Mouse (Mus musculus) CD4-positive helper T cell, adult 2 months (primary cell): ENCODE measurements around the gene Krt83.
"Not testable (repeated sequence)": the region's sequence is repeated elsewhere in the genome, so short reads cannot be mapped to it uniquely, and the experiment has no call there.

Experiments
- DNase-seq: peaks from one replicate; pipeline ENCODE4 v3.0.0-alpha.2; 2012; ENCODE audit warnings: low read depth, missing footprints, low spot score

Gene Krt83

DNA sequence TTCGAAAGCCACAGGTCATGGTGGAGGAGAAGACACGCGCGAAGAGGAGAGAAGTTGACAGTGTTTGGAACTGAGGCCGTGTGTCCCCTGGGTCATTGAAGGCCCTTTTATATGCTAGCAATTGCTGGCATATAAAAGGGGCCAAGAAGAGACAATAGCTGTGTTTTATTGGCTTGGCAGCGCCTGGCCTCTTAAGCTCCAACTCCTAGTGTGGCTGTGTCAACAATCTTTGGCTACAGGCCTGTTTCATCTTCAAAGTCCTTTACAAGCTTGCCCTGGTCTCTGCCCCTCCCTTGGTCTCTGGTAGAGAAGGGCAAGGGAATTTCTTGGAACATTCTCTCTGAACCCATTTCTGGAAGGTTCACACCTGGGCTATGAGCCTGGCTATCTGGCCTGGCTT lies at the start of gene Krt83:
Krt83 (minus strand) TSS at position 82 of the 400 bp plus-strand sequence.
- DNase-seq, result no peak

DNA sequence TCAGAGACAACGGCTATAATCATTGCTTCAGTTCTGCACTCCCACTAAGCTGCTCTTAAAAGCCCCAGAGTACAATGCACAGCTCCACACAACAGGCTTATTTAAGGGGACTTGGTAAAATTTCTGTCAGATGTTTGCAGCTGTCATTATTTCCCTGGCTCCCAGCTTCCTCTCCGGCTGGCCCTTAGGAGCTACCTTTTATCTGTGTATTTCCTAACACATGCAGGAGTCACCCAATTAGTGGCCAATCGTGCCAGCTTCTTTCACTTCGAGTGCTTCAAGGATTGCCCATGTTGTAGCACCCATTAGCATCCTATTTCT lies 47.2 kb upstream of the Krt83 start:
- no peak for DNase-seq

DNA sequence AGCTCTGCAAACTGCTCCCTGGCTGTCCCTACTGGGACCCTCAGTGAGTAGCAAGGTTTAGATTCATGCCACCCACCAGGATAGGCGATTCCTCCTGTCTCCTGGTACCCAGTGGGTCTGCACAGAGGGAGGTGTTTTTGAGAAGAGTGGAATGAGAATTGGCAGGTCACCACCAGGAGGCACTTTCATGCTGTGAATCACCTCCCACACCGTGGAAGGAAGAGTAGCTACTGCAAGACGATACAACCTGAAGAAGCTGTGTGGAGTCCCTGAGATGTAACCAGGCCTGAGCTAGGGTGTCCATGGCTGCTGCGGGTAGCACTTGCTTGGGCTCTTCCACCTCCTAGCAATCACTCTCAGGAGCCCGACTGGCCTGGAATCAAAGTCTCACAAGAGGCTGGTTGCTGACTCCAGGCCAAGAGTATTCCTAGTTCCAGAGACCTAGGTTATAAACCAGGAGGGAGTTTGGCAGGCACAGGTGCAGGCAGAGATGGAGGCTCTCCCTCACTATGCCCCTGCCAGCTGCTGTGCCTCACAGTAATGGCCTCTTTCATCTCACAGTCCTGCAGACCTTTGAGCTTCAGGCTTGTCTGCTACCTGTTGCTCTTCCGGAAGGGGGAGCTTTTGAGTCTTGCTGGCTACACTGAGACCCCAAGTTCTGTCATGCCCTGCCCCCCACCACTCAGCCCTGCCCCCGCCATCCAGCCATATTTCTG lies 46.7 kb upstream of the Krt83 start:
- no peak for DNase-seq

DNA sequence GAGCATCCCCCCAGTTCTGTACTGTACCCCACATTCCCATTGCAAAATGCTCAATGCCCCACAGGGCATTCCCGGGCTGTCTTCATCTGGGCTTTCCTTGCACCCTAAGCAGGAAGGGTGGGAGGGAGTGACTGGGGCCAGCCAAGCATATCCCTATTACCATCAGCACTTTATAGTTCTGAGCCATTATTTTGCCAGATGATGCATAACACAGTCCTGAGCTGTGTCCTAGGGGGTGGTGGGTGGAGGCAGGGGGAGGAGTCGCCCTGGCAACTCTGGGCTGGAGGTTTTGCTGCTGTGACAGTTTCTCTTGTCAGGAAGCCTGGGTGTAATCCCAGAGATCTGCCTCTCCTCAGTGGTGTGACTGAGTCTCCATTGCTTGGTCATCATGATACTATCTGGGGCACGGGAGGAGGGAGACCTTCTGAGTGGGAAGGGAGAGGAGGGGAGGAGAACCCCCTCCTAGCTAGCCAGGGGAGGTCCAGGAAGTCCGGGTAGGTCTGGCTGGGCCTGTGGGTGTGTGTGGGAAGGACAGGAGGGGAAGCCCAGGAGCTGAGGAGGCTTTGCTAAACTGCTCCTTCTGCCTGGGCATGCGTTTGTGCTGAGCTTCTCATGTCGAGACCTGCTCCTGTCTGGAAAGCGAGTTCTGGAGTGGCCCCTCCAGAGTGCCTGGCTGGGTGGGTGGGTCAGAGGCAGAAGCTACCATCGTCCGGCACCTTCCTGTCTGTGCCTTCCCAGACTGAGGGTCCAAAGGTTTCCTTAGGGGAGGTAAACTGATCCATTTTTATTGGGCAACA lies 44.9 kb upstream of the Krt83 start:
- no peak for DNase-seq

DNA sequence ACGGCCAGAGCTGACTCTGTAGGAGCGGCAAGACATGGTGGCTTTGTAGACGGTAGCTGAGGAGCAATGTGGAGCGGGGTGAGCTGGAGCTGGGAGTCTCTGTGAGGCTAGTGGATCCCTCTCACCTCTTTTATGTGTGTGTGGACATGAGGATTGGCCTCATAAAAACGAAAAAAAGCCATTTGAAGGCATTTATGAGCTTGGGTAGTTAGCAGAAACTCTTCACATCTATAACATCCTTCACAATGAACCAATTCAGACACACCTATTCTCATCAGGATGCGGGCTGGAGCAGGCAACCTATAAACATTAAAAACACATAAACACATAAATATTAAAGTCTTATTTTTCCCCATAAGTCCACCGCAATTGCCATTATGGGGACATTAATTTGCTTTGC lies 41.4 kb upstream of the Krt83 start, which contains the start of gene Krt84:
Krt84 (minus strand) TSS at position 101 of the 400 bp plus-strand sequence.
- no peak for DNase-seq

GRCm38 (mm10) chr15:101522556-101523232 lies 31.4 kb upstream of the Krt83 start:
- DNase-seq, result no peak

DNA sequence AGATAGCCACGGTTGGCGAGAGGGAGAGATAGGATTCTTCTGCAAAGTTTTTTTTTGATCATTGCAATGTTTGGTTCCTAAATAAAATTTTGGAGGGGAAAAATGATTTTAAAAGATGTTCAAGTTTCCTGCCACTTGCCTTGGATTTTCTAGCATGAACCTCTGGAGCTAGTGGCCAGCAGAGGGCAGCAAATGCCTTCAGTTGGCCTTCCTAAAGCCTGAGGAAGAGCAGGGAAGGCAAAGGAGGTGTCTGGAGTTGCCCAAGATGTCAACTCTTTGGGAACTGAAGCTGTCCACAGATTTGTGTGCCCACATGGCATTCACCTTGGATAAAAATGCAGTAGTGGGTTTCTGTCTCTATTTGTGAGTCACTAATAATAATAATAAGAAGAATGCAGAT lies 28.5 kb upstream of the Krt83 start:
- peak; percentile 37 for DNase-seq

DNA sequence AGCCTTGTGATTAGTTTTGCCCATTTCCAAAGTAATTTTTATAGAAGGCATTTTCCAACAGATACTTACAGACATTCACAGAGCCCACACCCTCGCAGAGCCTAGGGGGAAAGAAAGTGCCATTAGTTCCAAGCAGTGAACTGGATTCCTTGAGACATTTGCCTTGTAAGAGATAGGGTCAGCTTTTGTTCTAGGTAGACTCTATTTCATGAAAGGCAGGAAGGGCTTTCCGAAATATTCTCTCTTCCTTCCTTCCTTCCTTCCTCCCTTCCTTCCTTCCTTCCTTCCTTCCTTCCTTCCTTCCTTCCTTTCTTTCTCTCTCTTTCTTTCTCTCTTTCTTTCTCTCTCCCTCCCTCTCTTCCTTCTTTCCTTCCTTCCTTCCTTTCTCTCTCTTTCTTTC lies 25.8 kb upstream of the Krt83 start, which contains the start of gene Gm49425:
Gm49425 (minus strand) TSS at position 101 of the 400 bp plus-strand sequence.
- DNase-seq, result not testable (repeated sequence)

GRCm38 (mm10) chr15:101508247-101508646 lies 16.9 kb upstream of the Krt83 start:
- no peak for DNase-seq

GRCm38 (mm10) chr15:101506896-101507758 lies 15.8 kb upstream of the Krt83 start:
- no peak for DNase-seq

DNA sequence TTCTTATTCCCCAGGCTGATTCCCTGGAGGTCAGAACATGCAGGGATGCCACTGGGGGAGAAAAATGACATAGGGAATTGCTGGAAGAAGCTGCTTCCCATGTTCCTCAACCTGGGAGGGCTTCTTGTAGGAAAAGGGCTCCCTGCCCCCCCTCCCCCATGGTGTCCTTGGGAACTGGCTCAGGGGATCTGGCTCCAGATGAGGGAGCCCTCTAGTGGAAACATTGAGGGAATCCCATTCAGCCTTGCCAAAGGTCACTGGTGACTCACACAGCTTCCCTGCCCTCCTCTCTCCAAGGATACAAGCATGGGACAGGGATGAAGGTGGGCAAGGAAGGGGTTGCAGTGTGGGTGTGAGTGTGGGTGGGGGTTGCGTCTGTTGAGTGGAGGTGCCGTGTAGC lies 5.9 kb upstream of the Krt83 start:
- DNase-seq, result no peak

DNA sequence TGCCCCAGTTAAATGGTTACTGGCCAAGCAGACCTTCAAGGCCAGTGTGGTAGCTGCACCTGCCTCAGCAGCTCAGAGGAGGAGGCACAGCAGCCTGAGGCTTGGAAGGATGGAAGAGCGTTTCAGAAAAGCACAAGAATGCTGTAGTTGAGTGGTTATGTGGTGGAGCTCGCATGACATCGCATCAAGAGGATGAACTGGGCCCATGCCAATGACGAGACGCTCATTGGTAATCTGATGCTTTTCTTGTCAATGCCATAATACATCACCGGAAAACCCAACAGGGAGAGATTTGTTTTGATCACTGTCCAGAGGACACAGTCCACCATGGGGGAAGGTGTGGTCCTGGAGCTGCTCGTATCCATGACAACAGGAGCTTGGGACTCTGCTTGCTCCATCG lies 4.0 kb upstream of the Krt83 start:
- no peak for DNase-seq

GRCm38 (mm10) chr15:101494203-101494602 lies 2.9 kb upstream of the Krt83 start:
- DNase-seq, result no peak

- no peak for DNase-seq
Measured at GRCm38 (mm10) chr15:101493713-101494112, 2.4 kb upstream of the Krt83 start.

- no peak for DNase-seq
Measured at GRCm38 (mm10) chr15:101492718-101493117, 1.4 kb upstream of the Krt83 start.

DNA sequence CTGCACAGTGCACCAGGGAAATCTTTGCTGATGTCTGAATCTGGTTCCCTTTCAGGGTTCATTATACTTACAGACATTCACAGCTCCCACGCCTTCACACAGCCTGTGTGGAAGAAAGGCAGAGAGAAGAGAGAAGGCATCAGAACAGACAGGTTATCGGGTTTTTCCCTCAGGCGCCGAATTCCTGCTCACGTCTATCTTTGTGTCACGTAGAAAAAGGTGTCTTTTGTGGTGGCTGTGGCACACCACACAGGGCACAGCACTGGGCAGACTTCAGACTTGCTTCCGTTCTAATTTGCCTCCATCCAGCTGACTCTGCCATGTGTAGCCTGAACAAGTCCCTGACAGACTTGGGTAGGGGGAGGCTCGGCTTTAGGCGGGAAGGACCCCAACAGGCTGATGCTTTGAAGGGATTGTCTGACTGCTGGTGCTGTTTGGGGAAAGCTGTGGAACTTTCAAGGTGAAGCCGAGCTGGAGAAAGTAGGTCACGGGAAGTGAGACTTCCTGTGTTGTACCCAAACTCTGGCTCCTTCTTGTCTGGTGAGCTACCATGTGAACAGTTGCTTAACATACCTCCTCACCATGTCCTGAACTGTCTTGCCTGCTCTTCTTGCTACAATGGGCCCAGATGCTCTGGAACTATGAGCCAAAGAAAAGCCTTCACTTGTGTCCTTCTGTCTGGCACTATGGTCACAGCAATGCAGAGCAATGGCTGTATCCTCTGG lies 5.2 kb downstream of the Krt83 start:
- DNase-seq, result peak; percentile 76

- no peak for DNase-seq
Measured at GRCm38 (mm10) chr15:101484939-101485338, 6.4 kb downstream of the Krt83 start.

GRCm38 (mm10) chr15:101483646-101484045 lies 7.7 kb downstream of the Krt83 start:
- no peak for DNase-seq

DNA sequence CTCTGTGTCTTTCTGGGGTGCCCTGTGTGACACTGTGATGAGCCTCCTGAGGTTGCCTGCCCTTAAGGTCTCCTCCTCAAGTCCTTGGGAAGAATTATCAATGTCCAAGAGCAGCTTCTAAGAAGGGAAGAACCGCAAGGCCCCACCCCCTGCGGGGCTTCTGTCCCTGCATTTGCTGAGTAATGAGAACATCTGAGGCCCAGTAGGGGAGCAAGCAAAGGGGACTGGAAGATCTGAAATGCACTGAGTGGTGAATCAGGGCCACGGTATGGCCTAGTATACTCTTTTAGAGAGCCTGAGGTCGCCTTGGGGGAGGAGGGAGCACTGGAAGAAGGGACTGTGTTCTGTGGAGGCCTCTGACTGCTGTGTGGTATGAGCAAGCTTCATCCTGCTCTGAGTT lies 9.3 kb downstream of the Krt83 start:
- DNase-seq, result no peak

- no peak for DNase-seq
Measured at GRCm38 (mm10) chr15:101479666-101480060, 11.6 kb downstream of the Krt83 start.
